Mouse (Mus musculus): Measurements from ENCODE around the gene Serac1.

Serac1 gene

DNA sequence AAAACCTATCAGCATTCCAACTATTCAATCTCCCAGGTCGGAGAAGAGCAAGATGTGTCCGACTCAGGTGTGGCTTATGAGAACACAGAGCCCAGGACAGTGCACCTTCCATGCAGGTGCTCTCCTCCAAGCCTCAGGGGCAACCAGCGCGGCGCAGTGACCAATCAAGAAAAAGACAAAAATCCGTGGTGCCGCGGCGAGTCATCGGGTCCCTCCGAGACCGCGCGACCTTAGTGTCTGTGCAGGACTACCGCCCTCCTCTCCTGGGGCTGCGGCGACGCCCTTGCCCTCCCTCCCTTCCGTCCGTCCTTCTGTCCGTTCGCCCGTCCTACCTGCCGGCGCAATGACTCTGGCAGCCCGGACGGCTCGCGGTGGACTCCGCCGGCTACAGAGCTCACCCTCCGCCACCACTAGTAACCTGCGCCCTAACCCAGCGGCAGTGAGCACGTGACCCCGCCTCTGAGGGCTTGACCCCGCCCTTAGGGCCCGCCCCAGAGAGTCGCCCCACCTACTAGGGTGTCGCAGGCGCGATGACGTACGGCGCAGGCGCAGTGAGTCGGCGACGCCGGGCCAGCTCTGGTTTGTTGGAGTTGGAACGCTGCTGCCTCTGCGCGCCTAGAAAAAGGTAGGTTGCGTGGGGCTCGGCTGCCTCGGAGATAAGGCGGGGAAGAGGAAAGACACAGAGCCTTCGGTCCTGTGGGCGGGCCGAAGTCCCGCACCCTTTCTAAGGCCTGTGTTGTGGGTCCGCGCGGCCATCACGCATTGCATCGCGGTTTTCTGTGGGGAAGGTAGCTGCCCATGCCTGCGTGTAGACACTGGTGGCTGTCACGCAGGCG lies at the start of gene Serac1, which contains the start of gene Gtf2h5:
TSS of gene Serac1 (minus strand) at position 455 of the 836 bp plus-strand sequence.
TSS of gene Gtf2h5 (plus strand) at position 500 of the 836 bp plus-strand sequence.
- DNase-seq (ENCODE audit: low spot score in 2 of 2), result peak; percentile 98 to 99

DNA sequence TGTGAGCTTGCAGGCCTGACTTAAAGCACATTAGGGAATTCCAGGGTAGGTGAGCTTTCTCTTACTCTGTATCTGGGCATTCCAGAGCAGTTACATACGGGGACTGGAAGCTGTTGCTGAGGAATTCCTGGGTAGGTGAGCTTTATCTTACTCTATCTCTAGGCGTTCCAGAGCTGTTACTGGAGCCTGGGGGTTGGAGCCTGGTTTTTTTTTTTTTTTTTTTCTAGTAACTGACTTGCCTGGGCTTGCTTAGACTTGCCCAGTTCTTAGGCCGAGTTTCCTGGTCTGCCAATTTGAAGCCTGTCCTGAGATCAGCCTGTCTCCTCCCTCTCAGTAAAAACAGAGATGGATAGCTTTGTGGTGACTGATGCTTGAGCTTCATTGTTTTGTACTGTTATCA lies 48.5 kb upstream of the Serac1 start:
- DNase-seq (ENCODE audit: low spot score in 2 of 2), result no peak

DNA sequence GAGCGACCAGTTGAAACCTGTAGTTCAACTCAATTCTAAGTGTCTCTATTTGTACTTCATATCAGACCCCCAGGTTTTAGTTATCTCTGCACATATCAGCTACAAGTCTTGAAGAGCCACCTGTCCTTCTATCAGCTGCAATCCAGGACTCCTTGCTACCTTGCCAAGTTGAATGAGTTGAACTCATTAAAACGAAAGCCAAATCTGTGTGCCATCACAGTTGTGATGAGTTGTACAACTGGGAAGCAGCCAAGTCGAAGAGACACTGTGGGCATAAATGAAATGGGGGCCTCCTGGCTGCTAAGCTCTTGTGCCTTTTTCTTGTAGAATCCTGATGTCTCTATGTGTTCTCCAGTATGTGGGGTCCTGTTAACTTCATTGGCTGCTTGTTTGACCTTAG lies 45.9 kb upstream of the Serac1 start:
- DNase-seq (ENCODE audit: low spot score in 2 of 2), result no peak

DNA sequence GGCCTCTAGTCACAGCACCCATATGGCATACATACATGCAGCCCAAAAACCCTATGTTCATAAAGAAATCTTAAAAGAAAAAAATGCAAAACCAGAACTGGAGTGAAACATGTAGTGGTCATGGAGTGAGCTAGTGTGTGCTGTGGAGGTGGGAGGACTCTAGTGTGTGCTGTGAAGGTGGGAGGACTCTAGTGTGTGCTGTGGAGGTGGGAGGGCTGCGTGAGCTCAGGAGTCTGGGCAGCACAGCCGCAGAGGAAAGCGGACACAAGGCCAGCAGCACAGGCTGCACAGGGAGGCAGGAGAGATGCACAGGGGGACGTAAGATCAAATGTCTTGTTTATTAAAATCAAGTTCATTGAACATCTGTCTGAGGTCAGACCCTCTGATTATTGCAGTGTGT lies 44.2 kb upstream of the Serac1 start:
- DNase-seq (ENCODE audit: low spot score in 2 of 2), result no peak

DNA sequence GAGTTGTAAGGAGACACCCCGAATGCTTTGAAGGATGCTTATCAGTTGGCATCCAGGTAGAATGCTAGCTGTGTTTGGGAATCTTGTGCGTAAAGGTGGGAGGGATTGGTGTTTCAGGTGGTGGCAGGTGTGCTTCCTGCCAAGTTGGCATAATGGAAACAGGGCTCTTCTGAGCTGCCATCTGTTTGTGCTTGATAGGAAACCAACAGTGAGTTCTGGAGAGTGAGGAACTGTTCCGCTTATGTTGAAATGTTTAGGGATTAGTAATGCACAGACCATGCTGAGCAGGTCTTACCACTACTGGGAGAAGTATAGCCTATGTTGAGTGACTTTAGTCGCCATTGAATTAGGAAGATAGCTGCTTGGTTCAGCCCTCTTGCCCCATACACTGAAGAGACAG lies 39.3 kb upstream of the Serac1 start:
- DNase-seq (ENCODE audit: low spot score in 2 of 2), result no peak

DNA sequence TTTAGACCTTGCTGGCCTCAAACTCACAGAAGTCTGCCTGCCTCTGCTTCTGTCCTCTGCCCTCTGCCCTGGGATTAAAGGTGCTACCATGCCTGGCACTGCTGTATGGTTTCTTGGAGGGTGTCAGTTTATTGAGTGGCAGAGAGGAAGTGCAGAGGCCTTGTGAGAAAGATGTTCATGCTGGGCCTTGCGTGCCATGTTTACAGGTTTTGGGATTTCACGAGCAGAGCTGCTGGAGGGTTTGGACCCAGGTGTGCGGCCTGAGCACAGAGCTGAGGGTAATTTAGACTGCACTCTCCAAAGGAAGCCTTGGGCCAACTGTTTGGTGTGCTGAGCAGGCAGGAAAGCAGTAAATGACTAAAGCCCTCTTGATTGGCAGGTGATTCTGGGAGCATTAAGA lies 38.4 kb upstream of the Serac1 start:
- DNase-seq (ENCODE audit: low spot score in 2 of 2), result no peak

DNA sequence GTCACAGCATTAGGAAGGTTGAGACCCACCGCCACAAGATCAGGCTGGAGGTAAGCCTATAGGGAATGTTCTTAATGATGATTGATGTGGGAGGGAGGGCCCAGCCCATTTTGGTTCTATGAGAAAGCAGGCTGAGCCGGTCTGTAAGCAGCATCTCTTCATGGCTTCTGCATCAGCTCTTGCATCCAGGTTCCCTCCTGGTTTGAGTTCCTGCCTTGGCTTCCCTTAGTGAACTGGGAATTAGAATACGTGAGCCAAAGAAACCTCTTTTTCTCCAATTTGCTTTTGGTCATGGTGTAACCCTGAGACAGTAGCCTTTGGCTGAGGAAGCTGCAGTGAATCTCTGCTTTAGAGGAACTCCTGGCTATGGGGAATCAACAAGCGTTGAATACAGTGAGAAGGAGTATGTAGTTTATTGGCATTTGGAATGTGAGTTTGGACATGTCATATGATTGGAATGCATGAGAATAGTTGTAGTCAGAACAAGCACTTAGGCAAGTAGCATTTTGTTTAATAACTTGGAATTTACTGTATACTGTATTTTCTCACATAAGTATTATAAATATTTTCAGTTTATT lies 37.7 kb upstream of the Serac1 start:
- DNase-seq (ENCODE audit: low spot score in 2 of 2), result no peak

DNA sequence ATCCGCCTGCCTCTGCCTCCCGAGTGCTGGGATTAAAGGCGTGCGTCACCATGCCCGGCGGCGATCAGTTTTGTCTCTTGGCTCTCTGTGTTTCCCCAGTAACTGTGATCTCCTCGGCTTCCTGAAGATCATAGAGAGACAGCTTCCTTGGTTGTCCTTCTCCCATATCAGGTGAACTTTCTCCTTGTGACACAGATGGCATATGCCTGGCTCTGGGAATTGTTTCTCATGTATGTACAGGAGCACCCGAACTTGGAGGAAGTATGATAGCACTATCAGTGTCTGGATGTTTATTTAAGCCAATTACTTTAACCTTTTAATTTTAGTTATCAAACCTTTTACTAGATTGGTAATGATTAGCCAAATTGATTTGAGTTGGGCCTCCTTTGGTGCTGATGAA lies 35.5 kb upstream of the Serac1 start:
- DNase-seq (ENCODE audit: low spot score in 2 of 2), result no peak

DNA sequence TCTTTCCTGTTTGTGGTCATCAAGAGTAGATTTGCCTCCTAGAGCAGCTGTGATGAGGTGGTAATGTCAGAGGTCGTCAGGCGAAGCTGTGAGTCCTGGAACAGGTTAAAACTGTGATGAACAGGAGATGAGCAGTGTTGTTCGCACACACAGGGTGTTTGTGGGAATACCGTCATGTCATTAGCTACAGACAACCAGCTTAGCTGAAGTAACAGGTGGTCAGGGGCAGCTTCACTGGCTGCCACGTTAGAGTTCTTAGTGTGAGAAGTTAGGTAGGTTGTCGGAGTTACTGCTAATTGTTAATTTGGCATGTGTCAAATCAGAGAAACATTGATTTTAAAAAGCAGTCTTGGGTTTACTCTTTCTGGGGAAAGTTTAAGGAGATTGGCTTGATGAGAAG lies 34.1 kb upstream of the Serac1 start:
- no peak for DNase-seq (ENCODE audit: low spot score in 2 of 2)

DNA sequence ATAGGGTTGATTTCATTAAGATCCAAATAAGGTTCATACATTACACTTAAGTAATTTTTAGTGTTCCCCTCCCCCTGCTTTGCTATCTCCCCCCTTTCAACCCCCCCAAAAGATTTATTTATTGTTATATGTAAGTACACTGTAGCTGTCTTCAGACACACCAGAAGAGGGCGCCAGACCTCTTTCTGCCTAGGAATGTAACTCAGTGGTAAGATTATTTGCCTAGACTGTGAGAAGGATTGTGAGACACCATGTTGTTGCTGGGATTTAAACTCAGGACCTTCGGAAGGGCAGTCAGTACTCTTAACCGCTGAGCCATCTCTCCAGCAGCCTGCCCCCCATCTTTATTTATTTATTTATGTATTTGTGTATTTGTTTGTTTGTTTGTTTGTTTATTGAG lies 31.4 kb upstream of the Serac1 start:
- peak in 1 of 2 experiments; percentile 31 for DNase-seq (ENCODE audit: low spot score in 2 of 2)

DNA sequence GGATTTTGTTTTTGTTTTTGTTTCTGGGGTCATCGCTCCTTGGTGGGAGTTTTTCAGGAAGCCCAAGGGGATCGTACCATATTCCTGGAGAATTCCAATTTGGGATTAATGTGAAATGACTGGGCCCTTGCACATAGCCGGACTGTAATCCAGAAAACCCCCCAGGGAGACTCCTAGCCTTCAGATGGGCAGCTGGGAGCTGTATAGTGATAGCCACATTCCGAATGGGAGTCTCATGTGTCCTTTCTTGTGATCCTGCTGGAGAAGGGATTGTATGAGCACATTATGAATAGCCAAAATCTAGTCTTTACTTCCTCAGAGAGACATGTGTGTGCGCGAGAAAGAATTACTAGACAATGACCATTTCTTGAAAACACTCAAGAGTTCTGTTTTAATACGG lies 28.6 kb upstream of the Serac1 start:
- no peak for DNase-seq (ENCODE audit: low spot score in 2 of 2)

DNA sequence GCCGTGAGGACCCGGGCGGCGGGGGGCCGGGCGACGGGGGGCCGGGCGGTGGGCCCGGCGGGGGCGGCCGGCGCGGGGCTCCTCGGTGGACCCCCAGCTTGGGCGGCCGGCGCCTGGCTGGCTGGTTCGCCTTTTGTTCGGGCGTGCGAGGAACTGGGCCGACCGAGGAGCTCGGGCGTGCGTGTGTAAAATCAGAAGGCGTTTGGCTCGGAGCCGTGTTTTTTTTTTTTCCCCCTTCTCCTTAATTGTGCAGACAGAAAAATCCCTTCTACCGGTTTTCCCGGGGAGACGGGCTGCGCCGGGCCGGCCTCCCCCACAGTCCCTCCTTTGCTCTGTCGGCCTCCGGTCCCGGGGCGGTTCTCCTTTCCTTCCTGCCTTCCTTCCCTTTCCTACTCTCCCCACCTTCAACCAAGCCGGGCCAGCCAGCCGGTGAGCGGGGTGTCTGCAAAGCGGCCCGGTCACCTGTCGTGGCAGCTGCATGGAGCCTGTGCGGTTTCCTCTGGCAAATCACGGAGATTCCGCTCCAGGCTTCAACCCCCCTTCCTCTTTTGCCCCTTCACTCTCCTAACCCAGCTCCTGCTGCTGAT lies 27.6 kb upstream of the Serac1 start:
- peak; percentile 41 to 58 for DNase-seq (ENCODE audit: low spot score in 2 of 2)

DNA sequence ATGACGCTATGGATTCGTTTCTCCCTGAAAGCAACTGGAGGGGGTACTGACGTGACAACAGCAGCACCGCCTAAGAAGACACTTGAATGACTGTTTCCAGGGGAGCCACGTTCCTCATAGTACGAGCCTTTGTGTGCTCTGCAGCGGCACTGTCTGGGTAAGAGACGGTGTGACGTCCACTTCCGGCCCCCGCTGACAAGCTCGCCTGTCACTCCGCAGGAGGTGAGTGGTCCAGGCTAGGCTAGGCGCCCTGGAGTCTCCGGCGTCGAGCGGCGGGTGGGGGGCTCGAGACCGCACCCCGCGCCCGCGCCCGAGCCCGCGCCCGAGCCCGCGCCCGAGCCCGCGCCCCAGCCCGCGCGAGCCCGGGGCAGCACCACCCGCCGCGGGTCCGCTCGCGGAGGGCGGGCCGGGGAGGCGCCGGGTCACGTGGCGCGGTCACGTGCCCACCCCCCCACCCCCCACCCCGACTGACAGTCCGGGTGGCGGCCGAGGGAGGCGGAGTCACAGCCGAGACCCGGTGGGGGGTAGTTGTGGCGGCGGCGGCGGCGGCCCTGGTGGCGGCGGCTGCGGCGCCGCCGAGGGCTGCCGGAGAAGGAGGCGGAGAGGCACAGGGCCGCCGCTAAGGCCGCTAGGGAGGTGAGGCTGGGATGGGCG lies 26.9 kb upstream of the Serac1 start, which contains the start of gene Tulp4:
TSS of gene Tulp4 (plus strand) at position 77 of the 654 bp plus-strand sequence.
- peak; percentile 78 to 86 for DNase-seq (ENCODE audit: low spot score in 2 of 2)

DNA sequence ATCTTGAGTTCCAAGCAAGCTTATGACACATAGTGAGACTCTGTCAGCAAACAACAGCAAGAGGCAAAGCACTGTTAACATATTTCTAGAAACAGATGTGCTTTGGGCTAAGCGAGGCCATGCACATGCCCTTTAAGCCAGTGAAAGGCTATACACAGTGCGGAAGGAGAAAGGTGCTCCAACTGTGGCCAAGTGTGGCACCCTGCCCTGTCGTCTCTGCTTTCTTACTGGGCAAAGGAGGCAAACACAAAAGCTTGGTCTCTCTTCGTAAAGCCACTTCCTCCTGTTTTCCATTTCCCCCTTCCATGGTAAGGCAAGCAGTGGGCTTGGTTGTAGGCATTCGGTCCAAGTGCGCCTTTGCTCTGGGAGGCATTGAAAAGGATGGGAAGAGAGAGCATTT lies 24.0 kb upstream of the Serac1 start:
- no peak for DNase-seq (ENCODE audit: low spot score in 2 of 2)

DNA sequence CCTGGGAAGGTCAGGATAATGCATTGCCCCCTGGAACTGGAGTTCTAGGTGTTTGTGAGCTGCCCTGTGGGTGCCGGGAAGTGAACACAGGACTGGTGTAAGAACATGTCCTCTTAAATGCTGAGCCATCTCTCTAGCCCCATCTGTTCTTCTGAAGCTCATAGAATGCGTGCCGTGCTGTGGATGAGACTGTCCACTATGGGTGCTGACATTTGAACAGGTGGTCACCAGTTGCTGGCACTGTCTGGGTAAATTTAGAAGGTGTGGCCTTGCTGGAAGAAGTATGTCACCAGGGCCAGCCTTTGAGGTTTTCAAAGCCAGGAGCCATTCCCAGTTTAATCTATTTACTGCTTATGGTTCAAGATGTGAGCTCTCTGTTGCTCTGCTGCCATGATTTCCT lies 22.7 kb upstream of the Serac1 start:
- DNase-seq (ENCODE audit: low spot score in 2 of 2), result no peak

DNA sequence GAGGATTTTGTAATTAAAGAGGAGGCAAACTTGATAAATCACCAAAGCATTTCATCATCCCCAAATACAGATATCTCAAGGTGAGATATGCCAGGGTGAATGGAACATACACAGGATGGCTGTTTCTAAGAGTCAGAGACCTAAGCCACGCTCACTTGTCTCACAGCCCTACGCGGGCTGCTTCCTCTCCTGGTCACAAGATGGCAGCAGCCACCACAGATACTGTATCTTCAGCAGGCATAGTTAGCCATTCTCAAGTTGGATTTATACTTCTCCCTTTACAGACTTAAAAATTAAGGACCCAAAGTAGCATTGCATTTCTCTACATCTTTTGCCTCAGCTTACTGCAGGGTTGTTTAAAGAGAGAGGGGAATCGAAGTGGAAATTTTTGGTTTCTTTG lies 18.3 kb upstream of the Serac1 start:
- DNase-seq (ENCODE audit: low spot score in 2 of 2), result peak; percentile 43 to 65

DNA sequence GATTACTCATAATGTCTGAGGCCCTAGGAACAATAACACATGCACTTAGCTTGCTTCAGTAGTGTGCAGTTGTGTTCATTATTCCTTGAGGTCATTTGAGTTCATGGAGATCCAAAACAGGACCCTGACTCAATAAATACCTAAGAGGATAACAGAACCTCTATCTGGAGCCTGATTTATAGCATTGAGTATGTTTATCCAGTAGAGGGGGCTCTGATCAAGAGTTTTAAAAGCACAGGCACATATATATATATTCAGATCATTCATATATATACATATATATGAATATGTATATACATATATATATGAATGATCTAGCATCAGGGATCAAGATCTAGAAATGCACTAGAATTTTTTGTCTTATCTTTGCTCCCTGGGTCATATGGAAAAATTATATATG lies 16.0 kb upstream of the Serac1 start:
- DNase-seq (ENCODE audit: low spot score in 2 of 2), result no peak

DNA sequence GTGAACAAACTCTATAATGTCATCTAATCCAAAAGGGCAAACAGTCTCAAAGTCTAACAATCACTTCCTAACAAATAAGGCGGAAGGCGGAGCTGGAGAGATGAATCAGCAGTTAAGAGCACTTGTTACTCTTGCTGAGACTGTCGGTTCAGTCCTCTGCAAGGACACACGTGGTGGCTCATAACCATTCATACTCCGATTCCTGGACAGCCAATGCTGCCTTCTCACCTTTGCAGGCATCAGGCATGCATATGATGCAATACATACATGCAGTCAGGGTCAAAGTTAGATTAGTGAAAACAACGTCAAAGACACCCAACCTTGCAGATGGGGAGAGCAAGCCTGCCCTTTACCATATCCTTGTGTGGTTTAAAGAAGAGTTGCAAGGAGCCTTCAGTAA lies 12.1 kb upstream of the Serac1 start:
- no peak for DNase-seq (ENCODE audit: low spot score in 2 of 2)

DNA sequence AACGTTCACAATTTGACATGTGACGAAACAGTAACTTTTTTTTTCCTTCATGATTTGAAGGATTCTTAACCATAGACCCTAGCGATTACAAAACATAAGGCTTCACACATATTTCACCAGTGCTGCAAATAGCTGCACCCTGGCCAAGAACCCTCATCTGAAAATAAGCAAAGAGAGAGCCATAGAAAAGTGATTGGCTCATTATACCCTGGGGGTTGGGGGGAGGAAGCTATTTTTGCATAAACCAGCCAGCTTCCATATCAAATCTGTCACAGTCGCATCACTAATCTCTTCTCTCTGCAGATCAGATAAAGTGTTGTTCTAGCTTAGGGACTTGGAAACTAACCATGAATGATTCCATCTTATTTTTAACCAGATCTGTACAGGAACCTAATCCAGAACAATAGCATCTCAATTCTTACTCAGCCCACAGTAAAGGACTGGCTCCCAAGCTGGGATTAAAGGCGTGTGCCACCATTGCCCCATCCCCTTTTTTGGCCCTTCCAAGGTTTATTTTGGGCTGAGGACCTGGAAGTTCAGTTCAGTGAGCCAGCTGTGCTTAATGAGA lies 3.9 kb upstream of the Serac1 start:
- DNase-seq (ENCODE audit: low spot score in 2 of 2), result no peak

DNA sequence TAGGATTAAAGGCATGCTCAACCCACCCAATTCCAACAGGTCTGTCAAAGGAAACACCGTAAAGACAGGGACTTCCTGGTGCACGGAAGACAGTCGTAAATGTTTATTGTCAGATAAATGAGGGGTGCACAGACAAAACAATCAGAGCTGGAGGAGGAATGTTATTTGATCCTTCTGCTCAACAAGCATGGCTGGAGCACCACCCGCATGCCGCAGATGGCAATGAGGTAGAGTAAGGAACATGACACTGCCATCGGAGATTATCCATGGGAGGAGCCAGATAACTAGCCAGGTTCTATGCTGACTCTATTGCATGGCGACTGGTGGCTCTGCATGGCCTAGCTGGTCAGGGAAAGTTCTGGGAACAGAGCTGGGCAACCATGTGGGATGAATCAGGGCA lies 6.1 kb downstream of the Serac1 start:
- no peak for DNase-seq (ENCODE audit: low spot score in 2 of 2)

DNA sequence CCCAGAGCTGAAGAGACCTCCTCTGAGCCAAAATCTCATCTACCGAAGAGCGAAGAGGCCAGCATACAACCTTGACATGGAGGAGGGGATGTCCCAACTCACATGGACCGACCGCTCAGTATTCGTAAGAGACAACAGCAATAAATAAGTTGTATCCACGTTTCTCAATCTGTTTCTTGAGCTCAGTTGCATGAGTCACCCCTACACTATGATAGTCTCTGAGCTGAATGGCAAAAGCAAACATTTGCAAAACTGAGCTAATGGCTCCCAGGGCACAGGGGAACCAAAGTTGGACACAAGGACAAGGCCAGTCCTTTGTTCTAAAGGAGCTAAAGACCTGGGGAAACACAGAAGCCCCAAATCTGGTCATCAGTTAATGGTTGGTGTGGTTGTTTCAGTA lies 9.7 kb downstream of the Serac1 start:
- no peak for DNase-seq (ENCODE audit: low spot score in 2 of 2)

DNA sequence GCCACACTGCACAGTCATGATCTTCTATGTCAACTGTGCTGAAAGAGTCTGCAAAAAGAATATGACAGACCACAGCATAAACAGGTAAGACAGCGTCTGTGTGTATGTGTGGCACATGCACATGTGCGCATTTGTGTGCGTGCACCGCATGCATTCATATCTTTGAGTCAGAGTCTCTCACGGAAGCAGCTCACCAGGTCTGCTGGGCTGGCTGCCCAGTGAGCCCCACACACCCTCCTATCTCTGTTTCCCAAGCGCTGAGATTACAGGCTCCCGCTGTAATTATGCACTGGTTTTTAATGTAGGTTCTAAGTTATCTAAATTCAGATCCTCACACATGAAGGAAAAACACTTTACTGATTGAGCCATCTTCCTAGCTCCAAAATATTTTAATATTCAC lies 11.9 kb downstream of the Serac1 start:
- no peak for DNase-seq (ENCODE audit: low spot score in 2 of 2)
